Comparison of ENCODE assay signal across 19 mouse cellular contexts in the genomic region with DNA sequence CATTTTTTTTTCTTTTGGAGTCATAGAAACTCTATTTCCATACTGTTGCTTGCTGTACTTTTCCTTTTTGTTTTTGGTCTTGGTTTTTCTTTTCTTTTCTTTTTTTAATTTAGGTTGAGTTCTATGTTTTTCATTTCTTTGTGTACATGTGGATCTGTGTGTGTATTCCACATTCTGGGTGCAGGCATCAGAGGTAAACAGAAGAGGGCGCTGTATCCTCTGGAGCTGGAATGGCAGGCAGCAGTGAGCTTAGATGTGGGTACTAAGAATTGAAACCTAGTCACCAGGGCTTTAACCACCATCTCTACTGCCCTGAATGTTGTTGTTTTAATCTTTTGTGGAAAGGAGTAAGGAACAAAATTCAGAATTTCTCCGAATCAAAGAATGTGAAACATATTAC.
A peak's percentile ranks its signal among the peaks of the same experiment; 100 is the strongest.
DNase-seq lines count a peak whose midpoint lies in the region; ATAC-seq and TF ChIP-seq lines count a peak whose summit lies in the region.
"Had no signal": no experiment of that assay in that cellular context is flagged by ENCODE, and none has a peak within 500 bp of the region (broad histone marks: within the 10 kb centered on the region; RNA-seq: fewer than 3 reads in every experiment).

No protein-coding gene starts in this region.

- H3K27me3 ChIP-seq in intestine, postnatal 0 days (replicated peaks; ENCODE audit: control insufficient read depth, insufficient read depth, low read length): no peaks in the 10 kb centered on the region
- no peaks in the 10 kb centered on the region for H3K27me3 ChIP-seq in intestine, embryonic 15.5 days (replicated peaks)
- H3K27me3 ChIP-seq in lung, postnatal 0 days (replicated peaks; ENCODE audit: insufficient read depth, low read length): no peaks in the 10 kb centered on the region
- H3K27me3 ChIP-seq in midbrain, postnatal 0 days (ENCODE audit: insufficient read depth, low read length): no peaks in the 10 kb centered on the region
- H3K27me3 ChIP-seq: embryonic facial prominence, embryonic 12.5 days; forebrain, embryonic 15.5 days had no signal

- no peak overlapping the region for H3K9ac ChIP-seq in intestine, postnatal 0 days (ENCODE audit: low read depth, low read length)
- H3K9ac ChIP-seq in intestine, embryonic 15.5 days: no peak overlapping the region
- no peak overlapping the region for H3K9ac ChIP-seq in lung, postnatal 0 days (replicated peaks; ENCODE audit: low read depth)
- no peak overlapping the region for H3K9ac ChIP-seq in ES-E14 (ENCODE audit: insufficient read depth, low read depth, low read length, poor library complexity, severe bottlenecking)
- no peak overlapping the region for H3K9ac ChIP-seq in midbrain, postnatal 0 days (replicated peaks; ENCODE audit: low read length, poor library complexity, severe bottlenecking)
- H3K9ac ChIP-seq: embryonic facial prominence, embryonic 12.5 days; forebrain, embryonic 15.5 days; hindbrain, embryonic 14.5 days had no signal

- H3K9me3 ChIP-seq in intestine, postnatal 0 days (ENCODE audit: control insufficient read depth): no peaks in the 10 kb centered on the region
- H3K9me3 ChIP-seq in intestine, embryonic 15.5 days: no peaks in the 10 kb centered on the region
- H3K9me3 ChIP-seq in lung, postnatal 0 days (ENCODE audit: low read length): no peaks in the 10 kb centered on the region
- no peaks in the 10 kb centered on the region for H3K9me3 ChIP-seq in ES-E14 (ENCODE audit: control insufficient read depth, insufficient read depth, low read depth, low read length)
- H3K9me3 ChIP-seq in midbrain, postnatal 0 days (ENCODE audit: low read length): no peaks in the 10 kb centered on the region
- H3K9me3 ChIP-seq: embryonic facial prominence, embryonic 12.5 days; forebrain, embryonic 15.5 days; heart, embryonic 10.5 days; hindbrain, embryonic 10.5 days had no signal

- peak; percentile 14; the same call in 1 of the 2 replicates for TF ChIP-seq CTCF in intestine, postnatal 0 days (IDR thresholded peaks at IDR 0.05; ENCODE audit: low read depth)
- peak; percentile 24; the same call in 1 of the 2 replicates for TF ChIP-seq CTCF in lung, postnatal 0 days (IDR thresholded peaks at IDR 0.05)
- TF ChIP-seq CTCF in midbrain, postnatal 0 days (IDR thresholded peaks at IDR 0.05): no peak; the same call in 1 of the 2 replicates

- in situ Hi-C loops in ES-E14 (cut with MboI; ENCODE audit: low sequenced_read_pairs in 2 of 2, unreplicated experiment in 2 of 2): no loop called here

- ATAC-seq in intestine, postnatal 0 days: no peak
- no peak for ATAC-seq in intestine, embryonic 15.5 days
- no peak for ATAC-seq in lung, postnatal 0 days
- no peak for ATAC-seq in inflammation-experienced regulatory T-cells, adult 6 months
- no peak for ATAC-seq in midbrain, postnatal 0 days (ENCODE audit: low FRiP score)
- ATAC-seq: forebrain, embryonic 15.5 days had no signal

- WGBS in intestine, postnatal 0 days: 77% methylated on average over 2 of the region's 2 CpGs
- 76% methylated on average over 2 of the region's 2 CpGs for WGBS in intestine, embryonic 15.5 days
- WGBS in lung, postnatal 0 days: 84% methylated on average over 2 of the region's 2 CpGs
- 83% methylated on average over 2 of the region's 2 CpGs for WGBS in midbrain, postnatal 0 days

- H3K4me1 ChIP-seq in intestine, postnatal 0 days (replicated peaks; ENCODE audit: control insufficient read depth, insufficient read depth, low read length): no peaks in the 10 kb centered on the region
- no peaks in the 10 kb centered on the region for H3K4me1 ChIP-seq in intestine, embryonic 15.5 days (replicated peaks)
- H3K4me1 ChIP-seq in lung, postnatal 0 days (ENCODE audit: insufficient read depth, low read depth, low read length): no peaks in the 10 kb centered on the region
- no peaks in the 10 kb centered on the region; a peak in 1 of 4 replicates for H3K4me1 ChIP-seq in ES-E14 (ENCODE audit: control insufficient read depth in 2 of 2, insufficient read depth in 2 of 2, low read length in 2 of 2, poor library complexity in 1 of 2)
- no peaks in the 10 kb centered on the region for H3K4me1 ChIP-seq in midbrain, postnatal 0 days (ENCODE audit: insufficient read depth, low read length)
- H3K4me1 ChIP-seq: embryonic facial prominence, embryonic 12.5 days; forebrain, embryonic 15.5 days; heart, embryonic 10.5 days; hindbrain, embryonic 10.5 days had no signal

- no peaks in the 10 kb centered on the region for H3K36me3 ChIP-seq in intestine, postnatal 0 days (ENCODE audit: control insufficient read depth, insufficient read depth)
- no peaks in the 10 kb centered on the region for H3K36me3 ChIP-seq in intestine, embryonic 15.5 days
- H3K36me3 ChIP-seq in lung, postnatal 0 days (ENCODE audit: insufficient read depth, low read length): no peaks in the 10 kb centered on the region
- no peaks in the 10 kb centered on the region for H3K36me3 ChIP-seq in ES-E14 (ENCODE audit: control insufficient read depth, insufficient read depth, low read length, poor library complexity, severe bottlenecking)
- no peaks in the 10 kb centered on the region for H3K36me3 ChIP-seq in midbrain, postnatal 0 days (ENCODE audit: insufficient read depth, low read length)
- H3K36me3 ChIP-seq: embryonic facial prominence, embryonic 12.5 days; forebrain, embryonic 15.5 days; heart, embryonic 10.5 days; hindbrain, embryonic 10.5 days had no signal

- no peak overlapping the region for H3K4me3 ChIP-seq in intestine, postnatal 0 days (ENCODE audit: low read depth, low read length)
- no peak overlapping the region for H3K4me3 ChIP-seq in intestine, embryonic 15.5 days (replicated peaks)
- no peak overlapping the region for H3K4me3 ChIP-seq in lung, postnatal 0 days (ENCODE audit: low read depth, low read length)
- no peak overlapping the region for H3K4me3 ChIP-seq in ES-E14 (ENCODE audit: insufficient read depth in 1 of 2, low read depth in 1 of 2, low read length in 2 of 2, poor library complexity in 1 of 2, severe bottlenecking in 1 of 2)
- H3K4me3 ChIP-seq in midbrain, postnatal 0 days (ENCODE audit: low read depth, low read length): no peak overlapping the region
- H3K4me3 ChIP-seq: embryonic facial prominence, embryonic 12.5 days; forebrain, embryonic 15.5 days; heart, embryonic 10.5 days; hindbrain, embryonic 10.5 days had no signal

- no peak for DNase-seq in lung, postnatal 0 days (ENCODE audit: low spot score)
- no peak for DNase-seq in lung, postnatal 36 days
- no peak for DNase-seq in ES-E14 (ENCODE audit: low read depth, low spot score)
- no peak for DNase-seq in midbrain, postnatal 0 days (ENCODE audit: low spot score)
- DNase-seq: adrenal gland, postnatal 10 days; cerebellum, adult 11 months; cerebellum, adult 8-10 months; cerebellum, postnatal 25 days; gastrocnemius, postnatal 14 days; heart, postnatal 10 days; kidney, adult 11 months had no signal

- TF ChIP-seq EP300 in lung, postnatal 0 days (IDR thresholded peaks at IDR 0.05): no peak

- H3K4me2 ChIP-seq in intestine, postnatal 0 days (replicated peaks; ENCODE audit: low read depth): no peak overlapping the region
- H3K4me2 ChIP-seq in intestine, embryonic 15.5 days (replicated peaks): no peak overlapping the region
- H3K4me2 ChIP-seq in lung, postnatal 0 days (replicated peaks; ENCODE audit: low read depth, low read length): no peak overlapping the region
- H3K4me2 ChIP-seq in midbrain, postnatal 0 days (ENCODE audit: low read depth, low read length, poor library complexity, severe bottlenecking): no peak overlapping the region
- H3K4me2 ChIP-seq: embryonic facial prominence, embryonic 12.5 days; forebrain, embryonic 15.5 days; hindbrain, embryonic 14.5 days had no signal

- H3K27ac ChIP-seq in intestine, postnatal 0 days (ENCODE audit: low read depth, low read length): no peak overlapping the region
- no peak overlapping the region for H3K27ac ChIP-seq in intestine, embryonic 15.5 days
- no peak overlapping the region for H3K27ac ChIP-seq in lung, postnatal 0 days (ENCODE audit: low read length)
- H3K27ac ChIP-seq in ES-E14 (ENCODE audit: insufficient read depth, low read depth, low read length, poor library complexity, severe bottlenecking): no peak overlapping the region
- H3K27ac ChIP-seq in midbrain, postnatal 0 days (ENCODE audit: low read depth, low read length): no peak overlapping the region
- H3K27ac ChIP-seq: embryonic facial prominence, embryonic 12.5 days; forebrain, embryonic 15.5 days; heart, embryonic 10.5 days; hindbrain, embryonic 10.5 days; hindbrain, embryonic 14.5 days had no signal

TF ChIP-seq in ES-E14, 5 proteins besides CTCF, POLR2A, EP300 and RAD21:
- TF ChIP-seq ZC3H11A (IDR thresholded peaks at IDR 0.05; ENCODE audit: borderline replicate concordance, low read depth, low read length) (peak; percentile 55; the same call in 1 of the 2 replicates), HCFC1 (IDR thresholded peaks at IDR 0.05; ENCODE audit: borderline replicate concordance, insufficient read depth, low read length) (no peak)
